Mouse (Mus musculus) left cerebral cortex, postnatal 25 days (tissue): ENCODE measurements around the gene Trpm3. TPM values are rescaled to one million over a fixed set of nuclear protein-coding genes. Genes with fewer than 3 reads are reported as not detected.

ENCODE experiments used
- DNase-seq, 2 experiments: peaks; one replicate each; pipeline ENCODE4 v3.0.0; 2022; ENCODE audit warnings: low spot score in 2 of 2, mixed read lengths in 1 of 2
- intact Hi-C: fragments of 180-260 bp; cut with DNase I; formaldehyde crosslinking; loops from one replicate; pipeline ENCODE4 v1.15.1; 2025
- microRNA-seq, 2 experiments: library from miRNA; unstranded; fragments of <30 nt; microRNA quantifications; one replicate each; pipeline ENCODE4 v1.2.0; 2022
- total RNA-seq, 2 experiments: library from RNA; stranded (reverse); gene quantifications; 2 replicates each; pipeline ENCODE4 v1.2.3; 2021

Trpm3 gene
- total RNA-seq, 2 experiments from 2014 or later = 34.1 to 40.1 TPM

GRCm38 (mm10) chr19:23036782-23037477 is 898.1 kb downstream of the Trpm3 start:
- peak; percentile 42 to 72 for DNase-seq
- intact Hi-C loops = no loop called here

GRCm38 (mm10) chr19:23037499-23037898 is 898.7 kb downstream of the Trpm3 start:
- intact Hi-C loops = no loop called here
- no peak for DNase-seq

GRCm38 (mm10) chr19:23038321-23038720 is 899.5 kb downstream of the Trpm3 start:
- no peak for DNase-seq
- intact Hi-C loops = no loop called here

- DNase-seq = no peak
- intact Hi-C loops = no loop called here
Measured at GRCm38 (mm10) chr19:23041483-23042167, 902.8 kb downstream of the Trpm3 start.

- DNase-seq = no peak
- intact Hi-C loops = no loop called here
Measured at GRCm38 (mm10) chr19:23042168-23042733, 903.4 kb downstream of the Trpm3 start.

- intact Hi-C loops = no loop called here
- no peak for DNase-seq
Measured at GRCm38 (mm10) chr19:23043699-23044098, 904.9 kb downstream of the Trpm3 start.

Small RNA genes within 50 kb of the gene (microRNA-seq; reads per million reads assigned to microRNA genes)
- 467 to 791 reads per million in 2 experiments for gene Mir204
